Mouse (Mus musculus): ENCODE data around the gene Rpl34. TPM values are rescaled to one million over a fixed set of nuclear protein-coding genes. Genes with fewer than 3 reads are reported as not detected.

Rpl34 gene
- 1,245 and 1,289 TPM in 2 replicates for polyA plus RNA-seq (2011; ENCODE audit: insufficient read length, low read depth, missing spikeins)

DNA sequence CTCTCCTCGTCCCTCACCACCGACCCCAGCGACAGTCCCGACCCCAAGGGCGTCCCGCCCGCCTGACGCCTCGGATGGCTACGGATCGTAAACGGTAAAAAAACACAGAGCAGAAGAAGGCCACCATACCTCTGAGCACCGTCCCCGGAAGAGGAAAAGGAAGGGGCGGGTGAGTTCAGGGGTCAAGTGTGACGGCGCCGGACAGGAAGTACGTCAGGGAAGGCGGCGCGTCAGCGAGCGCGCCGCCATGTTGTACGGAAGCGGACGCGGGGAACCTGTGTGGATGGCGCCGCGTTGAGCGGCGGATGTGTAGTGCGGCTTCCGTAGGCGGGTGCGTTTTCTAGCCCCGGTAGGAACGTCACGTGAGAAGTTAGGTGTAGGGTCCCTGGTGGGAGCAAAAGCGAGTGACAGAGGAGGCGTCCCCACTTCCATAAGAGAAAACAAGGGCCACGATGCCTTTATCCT is at the start of gene Rpl34:
Rpl34 (minus strand) TSS at position 210 of the 465 bp plus-strand sequence.
- peaks cover 12% of the 10 kb centered on the region for H3K4me1 ChIP-seq (ENCODE audit: control insufficient read depth, insufficient read depth, low read length)
- H3K4me3 ChIP-seq (ENCODE audit: insufficient read depth, low read length), result peak within 1 kb of the TSS; percentile 96
- TF ChIP-seq POLR2A (IDR thresholded peaks at IDR 0.05; ENCODE audit: low read depth, low read length) (peak; percentile 91), CTCF (IDR thresholded peaks at IDR 0.05; ENCODE audit: borderline replicate concordance, insufficient read depth, low read length) (no peak)
- peak within 1 kb of the TSS; percentile 60 for H3K27ac ChIP-seq (ENCODE audit: insufficient read depth, low read length)

DNA sequence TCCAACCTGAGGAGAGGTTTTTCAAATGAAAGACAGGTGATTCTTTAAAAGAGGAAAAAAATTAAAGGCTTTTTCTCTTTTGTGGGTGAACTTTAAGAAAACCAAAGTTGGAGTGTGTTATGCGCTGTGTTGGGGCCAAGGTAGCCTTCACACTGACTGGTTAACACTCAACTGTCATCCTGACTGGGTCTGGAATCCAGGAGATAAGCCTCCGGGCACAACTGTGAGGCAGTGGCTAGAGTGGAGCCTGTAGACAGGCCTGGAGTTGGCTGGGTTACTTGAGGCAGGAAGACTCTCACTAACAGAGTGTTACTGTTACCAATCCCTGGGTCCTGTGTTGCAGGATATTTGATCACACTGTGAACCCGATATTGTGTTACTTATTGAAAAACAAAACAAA is 38.0 kb upstream of the Rpl34 start:
- TF ChIP-seq CTCF (IDR thresholded peaks at IDR 0.05; ENCODE audit: borderline replicate concordance, insufficient read depth, low read length) (no peak), POLR2A (IDR thresholded peaks at IDR 0.05; ENCODE audit: low read depth, low read length) (no peak)
- H3K4me1 ChIP-seq (ENCODE audit: control insufficient read depth, insufficient read depth, low read length), result no peaks in the 10 kb centered on the region
- no peak overlapping the region for H3K4me3 ChIP-seq (ENCODE audit: insufficient read depth, low read length)
- no peak overlapping the region for H3K27ac ChIP-seq (ENCODE audit: insufficient read depth, low read length)

GRCm38 (mm10) chr3:130764091-130764490 is 33.9 kb upstream of the Rpl34 start:
- TF ChIP-seq POLR2A (IDR thresholded peaks at IDR 0.05; ENCODE audit: low read depth, low read length), result no peak
- no peak for TF ChIP-seq CTCF (IDR thresholded peaks at IDR 0.05; ENCODE audit: borderline replicate concordance, insufficient read depth, low read length)
- Histone ChIP-seq H3K27ac (ENCODE audit: insufficient read depth, low read length) (no peak overlapping the region), H3K4me1 (ENCODE audit: control insufficient read depth, insufficient read depth, low read length) (no peaks in the 10 kb centered on the region; the same call in 1 of the 2 replicates), H3K4me3 (ENCODE audit: insufficient read depth, low read length) (no peak overlapping the region)

GRCm38 (mm10) chr3:130760711-130761435 is 30.7 kb upstream of the Rpl34 start:
- Histone ChIP-seq H3K27ac (ENCODE audit: insufficient read depth, low read length) (no peak overlapping the region), H3K4me1 (ENCODE audit: control insufficient read depth, insufficient read depth, low read length) (no peaks in the 10 kb centered on the region; the same call in 1 of the 2 replicates)

GRCm38 (mm10) chr3:130758157-130758841 is 28.1 kb upstream of the Rpl34 start:
- Histone ChIP-seq H3K4me3 (ENCODE audit: insufficient read depth, low read length) (no peak overlapping the region), H3K27ac (ENCODE audit: insufficient read depth, low read length) (no peak overlapping the region), H3K4me1 (ENCODE audit: control insufficient read depth, insufficient read depth, low read length) (no peaks in the 10 kb centered on the region; the same call in 1 of the 2 replicates)
- no peak for TF ChIP-seq POLR2A (IDR thresholded peaks at IDR 0.05; ENCODE audit: low read depth, low read length)
- no peak for TF ChIP-seq CTCF (IDR thresholded peaks at IDR 0.05; ENCODE audit: borderline replicate concordance, insufficient read depth, low read length)

More at GRCm38 (mm10) chr3:130760711-130761435, 30.7 kb upstream of the Rpl34 start:
- no peak overlapping the region for H3K4me3 ChIP-seq (ENCODE audit: insufficient read depth, low read length)
- TF ChIP-seq POLR2A (IDR thresholded peaks at IDR 0.05; ENCODE audit: low read depth, low read length) (no peak), CTCF (IDR thresholded peaks at IDR 0.05; ENCODE audit: borderline replicate concordance, insufficient read depth, low read length) (peak; percentile 17; the same call in 1 of the 2 replicates)

GRCm38 (mm10) chr3:130757117-130757852 is 27.1 kb upstream of the Rpl34 start:
- Histone ChIP-seq H3K27ac (ENCODE audit: insufficient read depth, low read length) (no peak overlapping the region), H3K4me3 (ENCODE audit: insufficient read depth, low read length) (no peak overlapping the region), H3K4me1 (ENCODE audit: control insufficient read depth, insufficient read depth, low read length) (no peaks in the 10 kb centered on the region; the same call in 1 of the 2 replicates)
- TF ChIP-seq POLR2A (IDR thresholded peaks at IDR 0.05; ENCODE audit: low read depth, low read length), result no peak
- TF ChIP-seq CTCF (IDR thresholded peaks at IDR 0.05; ENCODE audit: borderline replicate concordance, insufficient read depth, low read length), result no peak

DNA sequence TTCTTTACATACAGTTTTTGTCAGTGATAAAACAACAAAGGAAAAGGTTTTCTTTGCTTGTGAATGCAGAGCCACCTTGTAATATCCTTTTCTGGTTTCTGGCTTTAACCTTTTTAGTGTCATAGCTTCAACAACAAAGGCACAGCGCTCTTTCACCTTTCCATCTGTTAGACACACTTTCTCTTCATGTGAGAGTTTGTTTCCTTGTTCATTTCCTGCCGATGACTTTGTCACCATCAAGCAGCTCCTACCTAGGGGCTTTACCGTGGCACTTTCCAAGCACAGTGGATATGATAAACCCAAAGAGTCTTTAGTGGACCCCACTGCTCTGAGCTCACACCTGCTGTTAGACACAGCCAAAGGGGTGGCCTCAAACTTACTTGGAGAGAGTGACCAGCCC is 19.0 kb upstream of the Rpl34 start:
- no peak for TF ChIP-seq POLR2A (IDR thresholded peaks at IDR 0.05; ENCODE audit: low read depth, low read length)
- TF ChIP-seq CTCF (IDR thresholded peaks at IDR 0.05; ENCODE audit: borderline replicate concordance, insufficient read depth, low read length), result no peak

GRCm38 (mm10) chr3:130746673-130747619 is 16.7 kb upstream of the Rpl34 start:
- Histone ChIP-seq H3K4me3 (ENCODE audit: insufficient read depth, low read length) (no peak overlapping the region), H3K4me1 (ENCODE audit: control insufficient read depth, insufficient read depth, low read length) (no peaks in the 10 kb centered on the region), H3K27ac (ENCODE audit: insufficient read depth, low read length) (no peak overlapping the region)
- no peak for TF ChIP-seq POLR2A (IDR thresholded peaks at IDR 0.05; ENCODE audit: low read depth, low read length)
- TF ChIP-seq CTCF (IDR thresholded peaks at IDR 0.05; ENCODE audit: borderline replicate concordance, insufficient read depth, low read length), result no peak

More for the DNA sequence above, 19.0 kb upstream of the Rpl34 start:
- Histone ChIP-seq H3K27ac (ENCODE audit: insufficient read depth, low read length) (no peak overlapping the region), H3K4me1 (ENCODE audit: control insufficient read depth, insufficient read depth, low read length) (no peaks in the 10 kb centered on the region), H3K4me3 (ENCODE audit: insufficient read depth, low read length) (no peak overlapping the region)
